Mouse (Mus musculus) forebrain, embryonic 11.5 days (tissue): Measurements from ENCODE around the gene Adipor1. TPM values are rescaled to one million over a fixed set of nuclear protein-coding genes. Genes with fewer than 3 reads are reported as not detected.

Source experiments
- ATAC-seq: fragments of 200-750 bp; cut with Nextera tagmentation; replicated peaks from 2 replicates; pipeline ENCODE4 v1.8.0; 2017; ENCODE audit warnings: moderate TSS enrichment; ENCODE audit not compliant: low FRiP score
- DNase-seq: peaks from one replicate; pipeline ENCODE4 v3.0.0-alpha.2; 2017; ENCODE audit warnings: low spot score
- H3K27ac ChIP-seq: fragments of 300-500 bp; sonication (generic); 2 replicates; pipeline ENCODE4 v1.5.1; 2014; ENCODE audit warnings: low read depth, low read length
- H3K27me3 ChIP-seq: fragments of 300-500 bp; sonication (generic); 2 replicates; pipeline ENCODE4 v1.6.1; 2014; ENCODE audit warnings: mild to moderate bottlenecking, low read length, mixed read lengths; ENCODE audit not compliant: control insufficient read depth, insufficient read depth
- H3K36me3 ChIP-seq: fragments of 300-500 bp; sonication (generic); 2 replicates; pipeline ENCODE4 v1.6.1; 2014; ENCODE audit warnings: mild to moderate bottlenecking, low read length, moderate library complexity, mixed read lengths; ENCODE audit not compliant: control insufficient read depth, insufficient read depth
- H3K4me1 ChIP-seq: fragments of 300-500 bp; sonication (generic); replicated peaks from 2 replicates; pipeline ENCODE4 v1.6.1; 2014; ENCODE audit warnings: low read length, mixed read lengths; ENCODE audit not compliant: control insufficient read depth, insufficient read depth
- H3K4me2 ChIP-seq: fragments of 300-500 bp; sonication (generic); 2 replicates; pipeline ENCODE4 v1.6.1; 2014; ENCODE audit warnings: low read depth, mild to moderate bottlenecking, low read length, moderate library complexity, mixed read lengths; ENCODE audit not compliant: severe bottlenecking
- H3K4me3 ChIP-seq: fragments of 300-500 bp; sonication (generic); 2 replicates; pipeline ENCODE4 v1.5.1; 2014; ENCODE audit warnings: low read depth, low read length
- H3K9ac ChIP-seq: fragments of 300-500 bp; sonication (generic); 2 replicates; pipeline ENCODE4 v1.6.1; 2014; ENCODE audit warnings: low read length
- H3K9me3 ChIP-seq: fragments of 300-500 bp; sonication (generic); 2 replicates; pipeline ENCODE4 v1.6.1; 2016; ENCODE audit warnings: low read length, mixed read lengths; ENCODE audit not compliant: control insufficient read depth
- WGBS: fragments of 180-500 bp; shearing (Covaris S2); extraction: QIAGEN DNeasy Blood & Tissue Kit; methylation state at CpG from one replicate; pipeline ENCODE4 v1.1.7; 2014; 5-methylcytosine and 5-hydroxymethylcytosine counted together
- polyA plus RNA-seq: library from polyadenylated mRNA; unstranded; fragments of >200 nt; fragmentation: Nextera tagmentation; extraction: Ambion mirVana; gene quantifications from 2 replicates; pipeline ENCODE4 v1.2.1, GENCODE M21; 2014

Gene Adipor1
- polyA plus RNA-seq, 1 experiment from 2014 or later, result 77.8 TPM

DNA sequence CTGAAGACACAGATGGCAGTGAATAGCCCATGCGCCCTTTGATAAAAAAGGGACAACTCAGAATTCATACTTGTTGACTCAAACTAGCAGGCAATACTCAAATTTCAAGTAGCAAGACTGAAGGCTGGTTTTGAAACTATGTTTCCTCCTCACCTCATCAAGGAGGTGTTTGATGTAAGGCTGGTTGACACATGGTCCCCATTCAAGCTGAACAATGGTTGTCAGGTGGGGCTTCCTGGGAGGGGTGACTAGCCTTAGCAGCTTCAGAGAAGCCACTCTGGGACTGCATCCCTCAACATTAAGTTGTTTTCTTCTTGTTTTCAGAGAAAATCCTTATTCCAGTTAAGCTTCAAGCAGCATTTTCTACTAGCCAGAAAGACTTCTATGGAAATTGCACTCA is 29.5 kb upstream of the Adipor1 start, which contains the start of gene 4933406M09Rik:
TSS of gene 4933406M09Rik (plus strand) at position 275 of the 400 bp plus-strand sequence.
- WGBS, result 89% methylated on average over 1 of the region's 1 CpGs
- DNase-seq (no peak), ATAC-seq (no peak)
- H3K4me3 ChIP-seq, result no peak within 1 kb of the TSS
- H3K4me1 ChIP-seq, result no peaks in the 10 kb centered on the region
- H3K9ac ChIP-seq, result no peak within 1 kb of the TSS
- H3K27ac ChIP-seq, result no peak within 1 kb of the TSS
- no peaks in the 10 kb centered on the region for H3K9me3 ChIP-seq
- no peaks in the 10 kb centered on the region for H3K36me3 ChIP-seq
- H3K4me2 ChIP-seq, result no peak within 1 kb of the TSS
- H3K27me3 ChIP-seq, result no peaks in the 10 kb centered on the region; the same call in 1 of the 2 replicates

DNA sequence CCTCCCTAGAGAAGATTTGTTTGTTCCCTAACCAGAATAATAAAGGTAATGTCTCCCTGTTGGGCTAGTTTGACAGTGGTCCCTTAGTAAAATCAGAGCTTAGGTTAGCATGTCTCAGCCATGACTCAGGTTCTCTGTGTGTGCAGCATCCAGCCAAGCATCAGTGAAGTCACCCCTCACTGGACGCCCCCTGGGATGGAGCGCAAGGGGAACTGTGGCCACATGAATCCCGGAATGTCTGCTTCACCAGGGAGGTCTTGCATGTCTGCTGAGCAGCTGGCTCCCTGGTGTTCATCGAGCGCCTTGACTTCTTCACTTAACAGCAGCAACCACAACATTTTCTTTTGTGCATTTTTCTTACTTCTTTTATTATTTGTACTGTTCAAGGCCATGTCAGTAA is 21.4 kb upstream of the Adipor1 start:
- Histone ChIP-seq H3K9me3 (no peaks in the 10 kb centered on the region), H3K4me2 (no peak overlapping the region), H3K36me3 (no peaks in the 10 kb centered on the region), H3K9ac (no peak overlapping the region), H3K4me1 (no peaks in the 10 kb centered on the region), H3K27me3 (no peaks in the 10 kb centered on the region), H3K27ac (no peak overlapping the region), H3K4me3 (no peak overlapping the region)
- WGBS, result 63% methylated on average over 5 of the region's 5 CpGs
- ATAC-seq (no peak), DNase-seq (no peak)

DNA sequence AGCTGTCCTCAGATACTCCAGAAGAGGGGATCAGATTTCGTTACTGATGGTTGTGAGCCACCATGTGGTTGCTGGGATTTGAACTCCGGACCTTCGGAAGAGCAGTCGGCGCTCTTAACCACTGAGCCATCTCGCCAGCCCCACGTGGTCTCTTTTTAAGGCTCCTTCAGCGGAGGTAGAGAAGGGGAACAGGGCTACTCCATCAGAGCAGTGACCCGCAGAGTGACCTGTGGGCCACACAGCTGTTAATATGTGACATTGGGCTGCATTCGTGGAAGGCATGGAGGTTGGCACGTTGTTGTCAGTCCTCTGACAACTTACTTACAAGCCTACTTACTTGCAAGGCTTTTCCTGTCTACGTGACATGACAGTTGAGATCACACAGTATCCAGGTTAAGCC is 17.0 kb upstream of the Adipor1 start:
- no peaks in the 10 kb centered on the region; the same call in 1 of the 2 replicates for H3K9me3 ChIP-seq
- ATAC-seq (no peak), DNase-seq (no peak)
- no peak overlapping the region for H3K4me3 ChIP-seq
- WGBS, result 92% methylated on average over 12 of the region's 12 CpGs
- H3K27me3 ChIP-seq, result no peaks in the 10 kb centered on the region
- H3K4me1 ChIP-seq, result no peaks in the 10 kb centered on the region
- no peaks in the 10 kb centered on the region for H3K36me3 ChIP-seq
- H3K9ac ChIP-seq, result no peak overlapping the region
- H3K4me2 ChIP-seq, result no peak overlapping the region
- no peak overlapping the region for H3K27ac ChIP-seq

DNA sequence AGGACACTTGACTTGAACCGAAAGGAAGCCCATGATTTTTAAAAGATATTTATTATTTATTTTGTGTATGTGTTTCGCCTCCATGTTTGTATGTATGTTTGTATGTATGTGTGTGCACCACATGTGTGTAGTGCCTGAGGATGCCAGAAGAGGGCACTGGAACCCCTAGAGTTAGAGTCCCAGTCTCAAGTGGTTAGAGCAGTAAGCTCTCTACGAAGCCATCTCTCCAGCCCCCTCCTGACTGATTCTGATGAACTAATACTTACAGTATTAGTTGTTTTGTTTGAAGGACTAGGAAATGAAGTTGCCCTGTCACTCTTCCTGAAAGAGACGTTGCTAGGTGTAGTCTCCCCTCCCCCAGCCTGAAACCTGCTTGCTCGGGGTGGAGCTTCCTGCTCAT is 15.4 kb upstream of the Adipor1 start:
- no peak for ATAC-seq
- no peaks in the 10 kb centered on the region for H3K36me3 ChIP-seq
- H3K4me3 ChIP-seq, result no peak overlapping the region
- H3K4me2 ChIP-seq, result no peak overlapping the region
- H3K9me3 ChIP-seq, result no peaks in the 10 kb centered on the region; the same call in 1 of the 2 replicates
- 52% methylated on average over 5 of the region's 5 CpGs for WGBS
- no peak overlapping the region for H3K27ac ChIP-seq
- DNase-seq, result no peak
- no peaks in the 10 kb centered on the region for H3K27me3 ChIP-seq
- no peak overlapping the region for H3K9ac ChIP-seq
- H3K4me1 ChIP-seq, result no peaks in the 10 kb centered on the region

DNA sequence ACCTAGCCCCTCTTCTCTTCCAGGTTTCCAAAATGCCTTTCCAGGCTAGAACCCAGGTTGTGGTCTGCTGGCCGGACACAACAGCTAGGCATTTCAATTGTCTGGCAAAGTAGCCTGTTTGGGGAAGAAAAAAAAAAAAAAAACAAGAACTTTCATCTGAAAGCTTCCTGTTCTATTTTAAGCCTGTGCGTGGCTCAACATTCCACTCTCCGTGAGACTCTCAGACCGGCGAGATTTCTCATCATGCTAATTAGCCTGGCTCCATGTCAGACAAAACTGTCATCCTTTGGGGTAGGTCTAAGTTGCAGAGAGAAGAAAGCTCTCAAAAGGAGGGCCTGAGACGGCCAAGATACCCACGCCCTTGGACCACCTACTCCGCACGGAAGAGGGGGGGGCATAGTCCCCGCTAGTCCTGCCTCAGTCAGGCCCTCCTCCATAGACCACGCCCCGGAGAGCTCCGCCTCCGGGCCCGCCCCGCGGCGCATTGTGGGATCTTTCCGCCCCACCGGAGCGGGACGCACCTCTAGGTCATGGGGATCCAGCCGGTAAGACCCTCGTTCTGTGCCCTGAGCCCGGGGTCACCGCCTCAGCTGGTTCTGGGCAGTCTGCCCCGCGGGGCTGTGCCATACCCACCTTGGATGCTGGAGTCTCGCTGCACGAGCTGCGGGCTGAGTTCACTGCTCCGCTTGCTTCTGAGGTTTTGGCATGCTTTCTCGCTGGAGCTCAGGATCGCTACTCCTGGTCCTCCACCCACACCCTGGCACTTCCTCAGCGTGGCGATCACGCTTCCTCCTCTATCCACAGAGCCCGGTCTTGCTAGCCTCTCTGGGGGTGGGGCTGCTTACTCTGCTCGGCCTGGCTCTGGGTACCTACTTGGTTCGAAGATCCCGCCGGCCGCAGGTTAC is 9.4 kb upstream of the Adipor1 start, which contains the start of gene Cyb5r1:
TSS of gene Cyb5r1 (plus strand) at position 51 of the 905 bp plus-strand sequence.
- no peak within 1 kb of the TSS for H3K27ac ChIP-seq
- 0 out of 2 replicates have a peak, but pooled peaks cover 2% of the 10 kb centered on the region for H3K4me1 ChIP-seq
- peak within 1 kb of the TSS; percentile 56 for H3K4me3 ChIP-seq
- no peaks in the 10 kb centered on the region for H3K9me3 ChIP-seq
- H3K36me3 ChIP-seq, result no peaks in the 10 kb centered on the region
- 2% methylated on average over 43 of the region's 43 CpGs for WGBS
- H3K27me3 ChIP-seq, result no peaks in the 10 kb centered on the region
- peak; percentile 99 for ATAC-seq
- peak; percentile 91 for DNase-seq
- H3K9ac ChIP-seq, result peak within 1 kb of the TSS; percentile 73
- peak within 1 kb of the TSS; percentile 84 for H3K4me2 ChIP-seq

DNA sequence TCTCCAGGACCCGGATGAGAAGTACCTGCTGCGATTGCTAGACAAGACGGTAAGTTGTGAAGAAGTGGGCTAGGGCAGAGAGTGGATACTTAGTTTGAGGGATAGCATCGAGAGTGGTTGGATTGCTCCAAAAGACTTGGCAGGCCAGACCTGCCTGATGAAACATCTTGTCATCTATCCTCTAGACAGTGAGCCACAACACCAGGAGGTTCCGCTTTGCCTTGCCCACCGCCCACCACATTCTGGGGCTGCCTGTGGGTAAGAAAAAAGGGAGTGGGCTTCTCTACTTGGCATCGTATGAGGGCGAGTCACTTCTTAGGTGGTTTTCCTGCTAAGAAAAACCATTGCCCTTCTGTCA is 8.8 kb upstream of the Adipor1 start:
- 0 out of 2 replicates have a peak, but pooled peaks cover 2% of the 10 kb centered on the region for H3K4me1 ChIP-seq
- WGBS, result 42% methylated on average over 8 of the region's 8 CpGs
- peak overlapping the region; percentile 73 for H3K9ac ChIP-seq
- no peak overlapping the region for H3K27ac ChIP-seq
- ATAC-seq (peak; percentile 14; the same call in 1 of the 2 replicates), DNase-seq (no peak)
- no peaks in the 10 kb centered on the region for H3K9me3 ChIP-seq
- no peaks in the 10 kb centered on the region for H3K27me3 ChIP-seq
- no peaks in the 10 kb centered on the region for H3K36me3 ChIP-seq
- H3K4me2 ChIP-seq, result peak overlapping the region; percentile 84
- H3K4me3 ChIP-seq, result peak overlapping the region; percentile 56

DNA sequence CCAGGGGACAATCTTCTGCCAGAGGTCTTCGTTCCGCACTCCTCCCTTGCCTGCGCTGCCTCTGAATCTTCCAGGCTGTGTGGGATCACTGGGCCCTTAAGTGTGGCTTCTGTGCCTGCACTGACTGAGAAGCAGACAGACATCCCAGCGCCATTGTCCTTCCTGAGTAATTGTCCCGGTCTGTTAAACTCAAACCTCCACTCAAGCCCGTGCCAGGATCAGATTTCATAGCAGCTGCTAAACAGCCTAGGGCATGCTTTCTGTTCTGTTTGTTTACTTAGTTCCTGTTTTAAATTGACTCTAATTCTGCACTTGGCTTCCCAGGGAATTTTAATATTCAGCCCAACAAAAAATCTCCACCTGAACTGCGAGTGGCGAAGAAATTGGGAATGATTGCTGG is 7.1 kb upstream of the Adipor1 start:
- Histone ChIP-seq H3K9ac (no peak overlapping the region), H3K27me3 (no peaks in the 10 kb centered on the region), H3K4me3 (no peak overlapping the region), H3K36me3 (no peaks in the 10 kb centered on the region), H3K4me1 (0 out of 2 replicates have a peak, but pooled peaks cover 2% of the 10 kb centered on the region), H3K9me3 (no peaks in the 10 kb centered on the region), H3K4me2 (no peak overlapping the region), H3K27ac (no peak overlapping the region)
- ATAC-seq (no peak), DNase-seq (no peak)
- 83% methylated on average over 8 of the region's 8 CpGs for WGBS

DNA sequence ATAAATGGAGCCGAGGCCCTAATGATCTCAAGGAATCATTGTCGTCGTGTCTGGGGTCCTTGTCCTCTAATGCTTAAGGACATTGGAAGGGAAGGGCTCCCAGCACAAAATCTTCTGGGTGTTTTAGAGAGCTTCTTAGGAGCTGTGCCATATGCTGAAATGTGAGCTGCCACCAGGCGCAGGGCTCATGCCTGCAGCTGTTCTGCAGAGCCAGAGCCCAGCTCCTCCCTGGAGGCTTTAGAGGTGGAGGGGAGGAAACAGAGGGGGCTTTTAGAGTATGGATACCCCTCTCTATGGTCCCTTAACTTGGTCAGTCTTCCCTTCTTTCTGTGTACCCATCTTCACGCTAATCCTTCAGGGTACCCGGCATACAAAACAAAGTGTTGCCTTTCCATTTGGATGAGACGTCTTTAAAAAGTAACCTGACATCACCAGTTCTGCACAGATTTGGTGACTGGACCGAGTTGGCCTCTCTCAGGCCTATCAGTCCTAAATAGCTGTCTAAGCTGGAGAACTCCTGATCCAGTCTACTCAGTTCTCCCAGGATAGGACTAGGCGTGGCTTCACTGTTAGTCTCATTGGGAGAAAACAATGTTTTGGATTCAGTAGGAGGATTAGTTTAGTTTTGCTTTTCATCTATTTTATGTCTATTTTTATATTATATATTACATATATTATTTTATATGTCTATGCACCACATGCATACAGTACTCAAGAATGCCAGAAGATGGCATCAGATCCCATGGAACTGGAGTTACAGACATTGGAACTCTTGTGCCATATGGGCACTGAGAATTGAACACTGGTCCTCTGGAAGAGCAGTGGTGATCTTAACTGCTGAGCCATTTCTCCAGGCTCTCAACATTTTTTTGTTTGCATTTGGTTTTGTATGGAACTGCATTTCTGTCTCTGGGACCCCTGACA is 3.2 kb upstream of the Adipor1 start:
- Histone ChIP-seq H3K4me1 (peaks cover 7% of the 10 kb centered on the region; the same call in 1 of the 2 replicates), H3K27me3 (no peaks in the 10 kb centered on the region), H3K36me3 (no peaks in the 10 kb centered on the region), H3K4me3 (no peak overlapping the region), H3K9ac (no peak overlapping the region), H3K4me2 (no peak overlapping the region), H3K9me3 (no peaks in the 10 kb centered on the region), H3K27ac (no peak overlapping the region)
- no peak for ATAC-seq
- no peak for DNase-seq
- WGBS, result 93% methylated on average over 9 of the region's 9 CpGs
